Mouse (Mus musculus) left cerebral cortex, adult 8-10 months (tissue): ENCODE results near the gene Mapkap1. TPM values are rescaled to one million over a fixed set of nuclear protein-coding genes. Genes with fewer than 3 reads are reported as not detected.

ENCODE experiments used
- DNase-seq, 2 experiments: peaks; one replicate each; pipeline ENCODE4 v3.0.0; 2022; ENCODE audit warnings: low spot score in 2 of 2
- total RNA-seq, 4 experiments: library from RNA; stranded (reverse); gene quantifications; 2 replicates each; pipeline ENCODE4 v1.2.4; 2022

Mapkap1 gene
- total RNA-seq, 4 experiments from 2014 or later: 59.0 to 77.0 (median 70.6) TPM

GRCm38 (mm10) chr2:34628903-34629540 lies 222.5 kb downstream of the Mapkap1 start:
- no peak for DNase-seq

- DNase-seq: no peak
These were observed 223.2 kb downstream of the Mapkap1 start for GRCm38 (mm10) chr2:34629758-34630157.

GRCm38 (mm10) chr2:34630445-34630844 lies 223.9 kb downstream of the Mapkap1 start:
- DNase-seq: no peak

- no peak for DNase-seq
These were observed 225.5 kb downstream of the Mapkap1 start for GRCm38 (mm10) chr2:34632051-34632450.

- DNase-seq: no peak
These were observed 228.9 kb downstream of the Mapkap1 start for GRCm38 (mm10) chr2:34635249-34636165.

- peak; percentile 57 to 72 for DNase-seq
These were observed 232.5 kb downstream of the Mapkap1 start for GRCm38 (mm10) chr2:34638955-34639650.

GRCm38 (mm10) chr2:34639725-34640124 lies 233.2 kb downstream of the Mapkap1 start:
- DNase-seq: no peak

- no peak for DNase-seq
These were observed 235.8 kb downstream of the Mapkap1 start for GRCm38 (mm10) chr2:34642351-34642750.

GRCm38 (mm10) chr2:34644571-34645526 lies 238.3 kb downstream of the Mapkap1 start:
- DNase-seq: no peak

GRCm38 (mm10) chr2:34645851-34646540 lies 239.4 kb downstream of the Mapkap1 start:
- peak in 1 of 2 experiments; percentile 21 for DNase-seq

GRCm38 (mm10) chr2:34646541-34646865 lies 239.9 kb downstream of the Mapkap1 start:
- DNase-seq: no peak

- DNase-seq: no peak
These were observed 240.8 kb downstream of the Mapkap1 start for GRCm38 (mm10) chr2:34647410-34647809.

GRCm38 (mm10) chr2:34667820-34668219 lies 261.2 kb downstream of the Mapkap1 start:
- no peak for DNase-seq

GRCm38 (mm10) chr2:34668440-34669191 lies 262.0 kb downstream of the Mapkap1 start:
- DNase-seq: no peak

- no peak for DNase-seq
These were observed 262.7 kb downstream of the Mapkap1 start for GRCm38 (mm10) chr2:34669203-34669746.

- DNase-seq: no peak
These were observed 263.9 kb downstream of the Mapkap1 start for GRCm38 (mm10) chr2:34670470-34670869.

- peak; percentile 20 to 42 for DNase-seq
These were observed 264.9 kb downstream of the Mapkap1 start for GRCm38 (mm10) chr2:34671385-34672026.

GRCm38 (mm10) chr2:34673846-34674245 lies 267.3 kb downstream of the Mapkap1 start:
- DNase-seq: peak in 1 of 2 experiments; percentile 15
